Mouse (Mus musculus) intestine, postnatal 0 days (tissue): Measurements from ENCODE around the gene Zfp597. TPM values are rescaled to one million over a fixed set of nuclear protein-coding genes. Genes with fewer than 3 reads are reported as not detected.
"Not testable (repeated sequence)": the region's sequence is repeated elsewhere in the genome, so short reads cannot be mapped to it uniquely, and the experiment has no call there.

ENCODE experiments used
- ATAC-seq: fragments of 200-750 bp; cut with Nextera tagmentation; 2 replicates; pipeline ENCODE4 v1.8.0; 2017; ENCODE audit warnings: mild to moderate bottlenecking, moderate TSS enrichment, moderate library complexity
- H3K27ac ChIP-seq: fragments of 300-500 bp; sonication (generic); 2 replicates; pipeline ENCODE4 v1.5.1; 2014; ENCODE audit warnings: mild to moderate bottlenecking, low read depth, low read length, moderate library complexity
- H3K27me3 ChIP-seq: fragments of 300-500 bp; sonication (generic); replicated peaks from 2 replicates; pipeline ENCODE4 v1.6.1; 2014; ENCODE audit warnings: low read length, mixed read lengths; ENCODE audit not compliant: control insufficient read depth, insufficient read depth
- H3K36me3 ChIP-seq: fragments of 300-500 bp; sonication (generic); 2 replicates; pipeline ENCODE4 v1.6.1; 2014; ENCODE audit warnings: mild to moderate bottlenecking, moderate library complexity; ENCODE audit not compliant: control insufficient read depth, insufficient read depth
- H3K4me1 ChIP-seq: fragments of 300-500 bp; sonication (generic); replicated peaks from 2 replicates; pipeline ENCODE4 v1.6.1; 2014; ENCODE audit warnings: antibody characterized with exemption, low read length, mixed read lengths; ENCODE audit not compliant: control insufficient read depth, insufficient read depth
- H3K4me2 ChIP-seq: fragments of 300-500 bp; sonication (generic); replicated peaks from 2 replicates; pipeline ENCODE4 v1.6.1; 2014; ENCODE audit warnings: low read depth, mild to moderate bottlenecking, moderate library complexity
- H3K4me3 ChIP-seq: fragments of 300-500 bp; sonication (generic); 2 replicates; pipeline ENCODE4 v1.5.1; 2014; ENCODE audit warnings: low read depth, low read length
- H3K9ac ChIP-seq: fragments of 300-500 bp; sonication (generic); 2 replicates; pipeline ENCODE4 v1.6.1; 2014; ENCODE audit warnings: mild to moderate bottlenecking, low read depth, low read length
- H3K9me3 ChIP-seq: fragments of 300-500 bp; sonication (generic); 2 replicates; pipeline ENCODE4 v1.6.1; 2016; ENCODE audit warnings: mixed run types; ENCODE audit not compliant: control insufficient read depth
- CTCF ChIP-seq: sonication (generic); IDR thresholded peaks from 2 replicates; pipeline ENCODE4 v1.5.1; 2016; ENCODE audit warnings: low read depth, mild to moderate bottlenecking, control low read depth, antibody characterized with exemption, moderate library complexity
- WGBS: fragments of 180-500 bp; shearing (Covaris S2); extraction: QIAGEN DNeasy Blood & Tissue Kit; methylation state at CpG from one replicate; pipeline ENCODE4 v1.1.7; 2014; 5-methylcytosine and 5-hydroxymethylcytosine counted together
- microRNA-seq: library from miRNA; unstranded; fragments of <30 nt; microRNA quantifications from one replicate; pipeline ENCODE4, GENCODE M21; 2016
- polyA plus RNA-seq: library from polyadenylated mRNA; unstranded; fragments of >200 nt; fragmentation: Nextera tagmentation; extraction: Ambion mirVana; gene quantifications from 2 replicates; pipeline ENCODE4 v1.2.1, GENCODE M21; 2015

Zfp597 gene
- polyA plus RNA-seq, 1 experiment from 2014 or later, result 2.7 TPM

DNA sequence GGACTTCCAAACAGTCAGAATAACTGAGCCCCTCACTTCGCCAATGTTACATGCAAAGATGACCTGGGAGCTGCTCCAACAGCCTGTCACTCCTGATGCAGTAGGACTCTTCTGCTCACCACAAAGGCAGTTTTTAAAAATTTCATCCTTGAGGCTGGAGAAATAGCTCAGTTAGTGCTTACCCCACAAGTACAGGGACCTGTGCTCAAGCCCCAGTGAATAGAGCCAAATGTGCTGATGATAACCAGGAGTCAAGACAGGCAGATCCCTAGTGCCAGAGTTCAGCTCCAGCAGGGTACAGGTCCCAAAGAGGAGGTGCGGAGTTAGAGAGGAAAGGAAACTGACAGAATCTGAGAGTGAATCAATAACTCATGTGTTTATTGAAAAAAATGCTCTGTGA, 48.9 kb downstream of the Zfp597 start:
- H3K27me3 ChIP-seq, result no peaks in the 10 kb centered on the region
- no peak for ATAC-seq
- WGBS, result 77% methylated on average over 2 of the region's 2 CpGs
- no peaks in the 10 kb centered on the region for H3K9me3 ChIP-seq
- H3K4me3 ChIP-seq, result no peak overlapping the region
- no peak overlapping the region for H3K9ac ChIP-seq
- no peaks in the 10 kb centered on the region for H3K4me1 ChIP-seq
- H3K4me2 ChIP-seq, result no peak overlapping the region
- no peaks in the 10 kb centered on the region for H3K36me3 ChIP-seq
- TF ChIP-seq CTCF, result no peak
- H3K27ac ChIP-seq, result no peak overlapping the region

- no peak for ATAC-seq
- no peaks in the 10 kb centered on the region for H3K36me3 ChIP-seq
- H3K9me3 ChIP-seq, result no peaks in the 10 kb centered on the region
- no peak within 1 kb of the TSS for H3K27ac ChIP-seq
- H3K27me3 ChIP-seq, result no peaks in the 10 kb centered on the region
- peak; percentile 50 for TF ChIP-seq CTCF
- H3K4me2 ChIP-seq, result no peak within 1 kb of the TSS
- no peaks in the 10 kb centered on the region for H3K4me1 ChIP-seq
- no peak within 1 kb of the TSS for H3K9ac ChIP-seq
- no peak within 1 kb of the TSS for H3K4me3 ChIP-seq
These were observed 53.7 kb downstream of the Zfp597 start, which contains the start of gene Olfr15 for GRCm38 (mm10) chr16:3830588-3831109. Gene Olfr15, plus strand, starts transcription at chr16:3830878.

- no peak for ATAC-seq
- Histone ChIP-seq H3K9ac (no peak overlapping the region), H3K4me3 (no peak overlapping the region), H3K9me3 (0 out of 2 replicates have a peak, but pooled peaks cover 2% of the 10 kb centered on the region), H3K4me1 (no peaks in the 10 kb centered on the region), H3K27ac (no peak overlapping the region), H3K27me3 (no peaks in the 10 kb centered on the region), H3K4me2 (no peak overlapping the region), H3K36me3 (no peaks in the 10 kb centered on the region)
- WGBS, result 87% methylated on average over 2 of the region's 2 CpGs
- TF ChIP-seq CTCF, result no peak
These were observed 54.6 kb downstream of the Zfp597 start for GRCm38 (mm10) chr16:3829727-3830126.

GRCm38 (mm10) chr16:3828021-3828420, 56.3 kb downstream of the Zfp597 start:
- no peaks in the 10 kb centered on the region for H3K36me3 ChIP-seq
- H3K4me3 ChIP-seq, result no peak overlapping the region
- H3K4me1 ChIP-seq, result no peaks in the 10 kb centered on the region
- H3K9me3 ChIP-seq, result 0 out of 2 replicates have a peak, but pooled peaks cover 2% of the 10 kb centered on the region
- H3K4me2 ChIP-seq, result no peak overlapping the region
- H3K27ac ChIP-seq, result no peak overlapping the region
- no peak for ATAC-seq
- H3K9ac ChIP-seq, result no peak overlapping the region
- no peak for TF ChIP-seq CTCF
- 52% methylated on average over 3 of the region's 3 CpGs for WGBS
- no peaks in the 10 kb centered on the region for H3K27me3 ChIP-seq

- H3K9me3 ChIP-seq, result 0 out of 2 replicates have a peak, but pooled peaks cover 2% of the 10 kb centered on the region
- no peak overlapping the region for H3K4me3 ChIP-seq
- 94% methylated on average over 2 of the region's 2 CpGs for WGBS
- H3K4me2 ChIP-seq, result no peak overlapping the region
- no peak for TF ChIP-seq CTCF
- ATAC-seq, result no peak
- H3K36me3 ChIP-seq, result no peaks in the 10 kb centered on the region
- H3K9ac ChIP-seq, result no peak overlapping the region
- no peak overlapping the region for H3K27ac ChIP-seq
- H3K27me3 ChIP-seq, result no peaks in the 10 kb centered on the region
- no peaks in the 10 kb centered on the region for H3K4me1 ChIP-seq
These were observed 64.2 kb downstream of the Zfp597 start for GRCm38 (mm10) chr16:3820202-3820601.

DNA sequence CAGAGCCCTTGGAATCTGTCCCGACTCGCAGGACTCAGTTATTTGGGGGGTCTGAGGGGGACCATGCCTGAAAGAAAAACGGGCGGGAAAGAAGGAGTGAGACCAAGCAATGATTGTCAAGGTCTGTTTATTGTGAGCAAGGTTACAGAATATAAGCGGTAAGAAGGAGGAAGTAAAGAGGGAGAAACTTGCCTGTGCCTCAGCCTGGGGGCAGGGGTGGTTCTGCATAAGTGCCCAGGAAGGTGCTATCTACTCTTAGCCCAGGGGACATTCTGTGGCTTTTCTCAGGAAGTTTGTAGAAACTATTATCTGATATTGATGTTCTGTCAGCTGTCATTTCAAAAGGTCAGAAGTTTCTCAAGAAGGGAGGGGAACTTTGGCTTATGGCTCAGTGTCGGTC, 69.7 kb downstream of the Zfp597 start:
- H3K4me3 ChIP-seq, H3K27me3 ChIP-seq, ATAC-seq, H3K4me1 ChIP-seq, H3K36me3 ChIP-seq, H3K9ac ChIP-seq, H3K4me2 ChIP-seq, H3K27ac ChIP-seq, H3K9me3 ChIP-seq: not testable (repeated sequence)
- WGBS, result 77% methylated on average over 6 of the region's 6 CpGs

Small RNAs within 50 kb of the gene (microRNA-seq; reads per million reads assigned to microRNA genes)
- gene Gm23493, result not detected

Other genes with a start within 250 kb of the Zfp597 start
- 0.12 and 0.18 TPM in 2 replicates for gene Mefv, start 166.5 kb downstream of the Zfp597 start, polyA plus RNA-seq
- gene Zfp263, start 140.5 kb downstream of the Zfp597 start, polyA plus RNA-seq, result 14.7 and 16.3 TPM in 2 replicates
- not detected in 2 replicates for gene Olfr15, start 53.7 kb downstream of the Zfp597 start, polyA plus RNA-seq
- 0.35 and 0.44 TPM in 2 replicates for gene Zfp174, start 37.3 kb downstream of the Zfp597 start, polyA plus RNA-seq
- gene Naa60, start 12.2 kb downstream of the Zfp597 start, polyA plus RNA-seq, result 34.0 and 35.4 TPM in 2 replicates
- 0.72 and 1.2 TPM in 2 replicates for gene Gm20695, start 87 bp upstream of the Zfp597 start, polyA plus RNA-seq
- gene 1700037C18Rik, start 24.1 kb upstream of the Zfp597 start, polyA plus RNA-seq, result 5.5 and 6.4 TPM in 2 replicates
- 9.1 and 9.2 TPM in 2 replicates for gene Cluap1, start 24.2 kb upstream of the Zfp597 start, polyA plus RNA-seq
- 0.46 and 0.50 TPM in 2 replicates for gene Nlrc3, start 92.1 kb upstream of the Zfp597 start, polyA plus RNA-seq
- 5.6 and 6.0 TPM in 2 replicates for gene Slx4, start 119.2 kb upstream of the Zfp597 start, polyA plus RNA-seq
- 8.0 and 8.9 TPM in 2 replicates for gene Dnase1, start 152.4 kb upstream of the Zfp597 start, polyA plus RNA-seq
- gene Trap1, start 193.3 kb upstream of the Zfp597 start, polyA plus RNA-seq, result 33.9 and 35.3 TPM in 2 replicates